Mouse (Mus musculus): ENCODE measurements around the gene Agbl5.
A peak's percentile ranks its signal among the peaks of the same experiment; 100 is the strongest.

Gene Agbl5

DNA sequence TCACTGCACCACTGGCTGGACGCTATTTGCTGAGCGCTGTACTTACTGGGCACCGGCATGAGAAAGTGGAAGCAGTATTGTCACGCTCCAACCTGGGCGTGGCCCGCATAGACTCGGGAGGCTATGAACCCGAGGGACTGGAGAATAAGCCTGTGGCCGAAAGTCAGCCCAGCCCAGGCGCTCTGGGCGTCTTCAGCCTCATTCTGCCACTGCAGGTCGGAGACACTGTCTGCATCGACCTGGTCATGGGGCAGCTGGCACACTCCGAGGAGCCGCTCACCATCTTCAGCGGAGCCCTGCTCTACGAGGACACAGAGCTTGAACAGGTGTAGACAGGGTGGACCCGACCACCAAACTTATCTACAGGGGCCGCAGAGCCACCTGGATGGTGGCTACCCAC is 32.1 kb downstream of the Agbl5 start:
- no peak for DNase-seq (ENCODE audit: low spot score)

DNA sequence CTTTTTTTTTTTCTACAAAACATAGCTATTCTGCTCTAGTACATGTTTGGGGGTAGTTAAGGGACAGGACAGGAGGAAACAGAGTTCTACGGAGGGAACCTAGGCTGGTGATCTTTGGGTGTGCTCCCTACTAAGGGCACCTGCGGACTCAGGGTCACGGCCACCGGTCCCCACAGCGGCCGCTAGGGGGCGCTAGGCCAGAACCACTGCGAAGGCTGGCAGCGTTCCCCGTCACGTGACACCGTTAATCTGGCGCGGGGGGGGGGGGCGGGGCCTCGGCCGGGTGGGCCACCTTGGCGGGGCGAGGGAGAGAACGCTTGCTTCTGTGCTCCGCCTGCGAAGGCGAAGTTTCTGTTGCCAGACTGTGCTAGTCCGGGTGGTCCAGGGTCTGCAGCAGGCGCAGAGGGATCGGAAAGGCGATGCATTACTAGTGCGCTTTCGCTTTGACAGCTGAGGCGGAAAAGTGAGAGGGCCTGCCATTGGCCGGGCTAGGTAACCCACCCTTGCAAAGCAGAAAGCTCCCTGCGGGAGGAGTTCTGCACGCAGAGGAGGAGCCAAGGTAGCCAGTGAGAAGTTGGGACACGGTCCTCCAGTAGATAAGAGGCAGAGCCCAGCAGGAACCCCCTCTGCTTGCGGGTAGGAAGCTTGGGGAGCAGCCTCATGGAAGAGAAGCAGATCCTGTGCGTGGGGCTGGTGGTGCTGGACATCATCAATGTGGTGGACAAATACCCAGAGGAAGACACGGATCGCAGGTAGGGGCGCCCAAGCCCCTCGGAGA is 33.0 kb downstream of the Agbl5 start, which contains the start of gene Khk:
Gene Khk, plus strand, starts transcription at position 176 of the 778 bp plus-strand sequence.
- peak; percentile 95 for DNase-seq (ENCODE audit: low spot score)

DNA sequence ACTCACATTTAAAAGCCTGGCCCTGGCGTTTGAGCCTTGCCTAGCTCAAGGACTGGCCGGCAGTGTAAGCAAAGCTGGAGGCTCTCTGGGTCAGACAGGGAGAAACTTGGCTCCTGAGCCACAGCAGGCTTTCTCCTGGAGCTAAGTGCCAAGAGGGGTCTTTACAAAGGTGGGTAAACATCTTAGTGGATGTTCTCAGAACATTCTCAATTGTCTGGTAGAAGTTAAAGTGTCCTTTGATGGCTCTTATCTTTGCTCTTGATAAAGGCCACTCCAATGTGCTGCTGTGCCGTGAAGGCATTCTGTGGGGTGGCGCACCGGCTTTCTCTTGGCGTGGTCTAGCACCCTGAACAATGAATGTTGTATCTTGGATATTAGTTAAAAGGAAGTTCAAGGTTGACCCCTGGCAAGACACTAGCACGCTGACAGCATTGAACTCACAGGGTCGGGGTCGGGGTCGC is 34.1 kb downstream of the Agbl5 start:
- no peak for DNase-seq (ENCODE audit: low spot score)

DNA sequence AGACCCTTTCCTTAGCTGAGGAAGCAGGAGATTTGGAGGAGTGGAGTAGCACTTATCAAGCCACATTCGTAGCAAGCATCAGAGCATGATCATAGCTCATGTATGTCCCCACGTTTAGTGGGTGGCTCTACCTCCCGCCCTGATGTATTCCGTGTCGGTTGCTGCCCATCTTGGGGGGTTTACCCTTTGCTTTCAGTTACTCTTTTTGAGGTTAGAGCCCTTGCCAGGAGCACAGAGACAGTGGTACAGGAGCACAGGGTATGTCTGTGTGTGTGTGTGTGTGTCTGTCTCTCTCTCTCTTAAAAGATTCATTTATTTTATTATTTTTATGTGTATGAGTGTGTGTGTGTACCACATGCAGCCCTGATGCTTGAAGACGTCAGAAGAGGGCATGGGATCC is 34.6 kb downstream of the Agbl5 start:
- DNase-seq (ENCODE audit: low spot score) = no peak

- DNase-seq (ENCODE audit: low spot score) = no peak
Observed at GRCm38 (mm10) chr5:30924614-30925013, 36.1 kb downstream of the Agbl5 start.

GRCm38 (mm10) chr5:30925217-30925616 is 36.7 kb downstream of the Agbl5 start:
- no peak for DNase-seq (ENCODE audit: low spot score)

- DNase-seq (ENCODE audit: low spot score) = no peak
Observed at GRCm38 (mm10) chr5:30926073-30926472, 37.6 kb downstream of the Agbl5 start.

- peak; percentile 60 for DNase-seq (ENCODE audit: low spot score)
Observed at GRCm38 (mm10) chr5:30927945-30928529, 39.5 kb downstream of the Agbl5 start.

- DNase-seq (ENCODE audit: low spot score) = peak; percentile 83
Observed at GRCm38 (mm10) chr5:30930121-30930520, 41.6 kb downstream of the Agbl5 start.

DNA sequence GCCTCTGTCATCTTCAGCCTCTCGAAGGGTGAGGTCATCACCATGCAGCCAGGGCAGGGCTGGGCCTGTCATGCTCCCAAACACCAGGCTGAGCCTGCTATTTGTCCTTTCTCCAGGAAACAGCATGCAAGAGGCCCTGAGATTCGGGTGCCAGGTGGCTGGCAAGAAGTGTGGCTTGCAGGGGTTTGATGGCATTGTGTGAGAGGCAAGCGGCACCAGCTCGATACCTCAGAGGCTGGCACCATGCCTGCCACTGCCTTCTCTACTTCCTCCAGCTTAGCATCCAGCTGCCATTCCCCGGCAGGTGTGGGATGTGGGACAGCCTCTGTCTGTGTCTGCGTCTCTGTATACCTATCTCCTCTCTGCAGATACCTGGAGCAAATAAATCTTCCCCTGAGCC is 42.4 kb downstream of the Agbl5 start:
- no peak for DNase-seq (ENCODE audit: low spot score)

DNA sequence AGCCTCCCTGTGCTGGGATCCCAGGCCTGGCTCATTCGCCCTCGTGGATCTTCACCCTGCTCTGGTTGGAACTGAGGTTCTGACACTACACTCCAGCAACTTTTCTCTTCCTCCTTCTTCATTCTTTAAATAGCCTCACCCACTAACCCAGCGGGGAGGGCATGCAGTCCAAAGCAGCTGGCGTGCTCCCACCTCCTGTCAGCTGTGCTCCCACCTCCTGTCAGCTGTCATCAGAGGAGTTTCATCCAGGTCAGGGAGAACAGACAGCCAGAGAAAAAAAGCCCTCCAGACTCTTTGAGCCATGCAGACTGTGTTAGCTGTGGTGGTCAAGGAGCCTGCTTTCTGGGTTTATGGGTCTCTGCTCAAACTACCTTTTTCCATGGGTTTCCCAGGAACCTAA is 42.9 kb downstream of the Agbl5 start:
- no peak for DNase-seq (ENCODE audit: low spot score)

DNA sequence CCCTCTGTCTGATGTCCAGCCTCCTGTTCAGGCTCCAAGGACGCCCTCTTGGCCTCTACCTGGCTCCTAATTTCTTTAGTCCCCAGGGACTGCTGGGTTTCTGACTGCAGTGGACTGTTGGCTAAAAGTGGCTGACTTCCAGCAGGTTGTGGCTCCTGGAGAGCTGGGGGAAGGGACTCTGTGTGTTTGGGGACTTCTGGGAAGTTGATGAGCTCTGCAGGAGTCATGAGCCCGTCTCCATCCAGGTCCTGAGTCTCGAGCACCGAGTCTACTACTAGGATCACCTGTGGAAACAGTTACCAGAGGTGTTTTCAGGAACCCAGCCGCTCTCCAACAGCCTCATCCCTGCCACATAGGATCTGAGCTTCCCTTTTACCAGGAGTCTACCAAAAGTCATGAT is 45.2 kb downstream of the Agbl5 start:
- DNase-seq (ENCODE audit: low spot score) = no peak

- DNase-seq (ENCODE audit: low spot score) = no peak
Observed at GRCm38 (mm10) chr5:30934725-30935461, 46.4 kb downstream of the Agbl5 start.

DNA sequence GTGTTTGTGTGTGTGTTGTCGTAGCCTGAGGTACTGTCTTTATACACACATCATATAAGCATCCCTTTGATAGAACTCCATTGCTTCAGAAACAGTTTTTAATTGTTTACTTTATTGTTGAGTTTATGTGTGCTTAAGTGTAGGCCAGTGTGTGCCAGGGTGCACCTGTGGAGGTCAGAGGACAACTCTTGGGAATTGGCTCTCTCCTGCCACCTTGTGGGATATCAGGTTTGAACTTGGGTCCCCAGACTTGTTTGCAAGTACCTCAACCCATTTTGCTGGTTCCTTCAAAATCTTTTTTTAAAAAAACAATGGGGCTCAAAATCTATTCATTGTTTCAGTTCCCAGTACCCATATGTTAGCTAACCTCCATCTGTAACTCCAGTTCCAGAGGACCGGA is 54.5 kb downstream of the Agbl5 start:
- DNase-seq (ENCODE audit: low spot score) = no peak

GRCm38 (mm10) chr5:30944344-30944743 is 55.9 kb downstream of the Agbl5 start:
- no peak for DNase-seq (ENCODE audit: low spot score)

- peak; percentile 78 for DNase-seq (ENCODE audit: low spot score)
Observed at GRCm38 (mm10) chr5:30944956-30945781, 56.7 kb downstream of the Agbl5 start, which contains the start of gene Cgref1. TSS of gene Cgref1 (minus strand) at chr5:30945591.

GRCm38 (mm10) chr5:30948620-30949019 is 60.1 kb downstream of the Agbl5 start:
- no peak for DNase-seq (ENCODE audit: low spot score)

GRCm38 (mm10) chr5:30949654-30950326 is 61.3 kb downstream of the Agbl5 start:
- DNase-seq (ENCODE audit: low spot score) = peak; percentile 90

DNA sequence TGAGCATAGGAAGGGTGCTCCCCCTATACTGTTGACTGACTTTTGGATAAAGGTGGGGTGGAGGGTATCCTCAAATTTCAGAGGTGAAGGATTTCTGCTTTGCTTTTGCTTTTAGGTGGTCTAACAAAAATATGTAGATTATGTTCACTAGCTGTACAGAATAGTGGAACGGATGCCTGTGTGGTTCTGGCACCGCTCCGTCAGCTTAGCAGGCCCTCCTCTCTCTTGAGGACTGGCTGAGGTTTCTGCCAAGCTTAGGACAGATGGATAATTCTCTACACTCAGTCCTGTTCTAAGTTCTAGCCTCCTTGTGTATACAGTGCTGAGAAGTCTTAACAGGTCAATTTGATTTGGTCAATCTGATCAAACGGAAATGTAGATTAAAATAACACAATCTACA is 62.0 kb downstream of the Agbl5 start:
- DNase-seq (ENCODE audit: low spot score) = no peak

GRCm38 (mm10) chr5:30950922-30951321 is 62.4 kb downstream of the Agbl5 start:
- no peak for DNase-seq (ENCODE audit: low spot score)

DNA sequence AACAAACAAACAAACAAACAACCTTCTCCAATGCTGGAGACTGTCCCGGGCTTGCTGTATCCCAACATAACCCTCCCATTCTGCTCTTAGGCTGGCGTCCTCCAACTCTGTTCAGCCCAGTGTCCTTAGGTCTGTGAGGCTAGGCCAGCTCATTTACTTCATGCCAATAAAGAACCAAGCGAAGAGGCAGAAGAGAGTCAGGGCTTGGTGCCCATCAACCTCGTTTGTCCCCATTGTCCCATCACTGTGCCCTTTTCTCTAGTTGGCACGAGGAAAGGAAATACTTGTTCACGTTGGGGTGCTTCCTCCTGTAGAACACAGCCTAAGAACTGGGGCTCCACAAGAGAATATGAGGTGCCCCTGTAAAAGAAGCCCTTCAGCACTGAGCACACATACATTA is 63.2 kb downstream of the Agbl5 start:
- DNase-seq (ENCODE audit: low spot score) = no peak
